Mouse (Mus musculus): ENCODE measurements around the gene Mtcl1. TPM values are rescaled to one million over a fixed set of nuclear protein-coding genes. Genes with fewer than 3 reads are reported as not detected.

Mtcl1 gene
- total and polyA plus RNA-seq, 3 experiments: not detected

- in situ Hi-C loops (cut with MboI; ENCODE audit: low pct_ligation_motif_present, low pct_unique_long_range_greater_than_20kb, low sequenced_read_pairs) (no loop called here), dilution Hi-C loops (cut with MboI; ENCODE audit: extremely low pct_ligation_motif_present, extremely low pct_unique_long_range_greater_than_20kb, low sequenced_read_pairs) (no loop called here)
- no peaks in the 10 kb centered on the region for H3K4me1 ChIP-seq (ENCODE audit: control insufficient read depth in 1 of 2, insufficient read depth in 2 of 2)
- no peak for DNase-seq (ENCODE audit: extremely low read depth)
- no peak overlapping the region for H3K4me2 ChIP-seq (ENCODE audit: insufficient read depth, low read depth, poor library complexity, severe bottlenecking)
- H3K36me3 ChIP-seq (replicated peaks in 1 of 2; ENCODE audit: control insufficient read depth in 1 of 2, insufficient read depth in 1 of 2, low read length in 1 of 2): no peaks in the 10 kb centered on the region
- H3K4me3 ChIP-seq (replicated peaks in 1 of 3; ENCODE audit: low read depth in 2 of 3, low read length in 2 of 3, poor library complexity in 1 of 3): no peak overlapping the region
- no peak for TF ChIP-seq MAX (IDR thresholded peaks at IDR 0.05; ENCODE audit: low read length)
- TF ChIP-seq SIN3A (IDR thresholded peaks at IDR 0.05; ENCODE audit: low read length): no peak
- TF ChIP-seq RAD21 (IDR thresholded peaks at IDR 0.05; ENCODE audit: low read depth, low read length): no peak
- TF ChIP-seq CTCF (conservative IDR thresholded peaks at IDR 0.05 in 1 of 2, IDR thresholded peaks at IDR 0.05 in 1 of 2; ENCODE audit: low read depth in 2 of 2, low read length in 2 of 2): no peak
- TF ChIP-seq E2F4 (IDR thresholded peaks at IDR 0.05; ENCODE audit: insufficient replicate concordance, low read depth, low read length): no peak
- TF ChIP-seq PAX5 (IDR thresholded peaks at IDR 0.05; ENCODE audit: low read length): no peak
- TF ChIP-seq MAZ (IDR thresholded peaks at IDR 0.05; ENCODE audit: low read depth, low read length): no peak
- TF ChIP-seq EP300 (IDR thresholded peaks at IDR 0.05; ENCODE audit: low read length): no peak
- no peak for TF ChIP-seq USF2 (conservative IDR thresholded peaks at IDR 0.05; ENCODE audit: low read depth, low read length)
- TF ChIP-seq ZKSCAN1 (IDR thresholded peaks at IDR 0.05; ENCODE audit: borderline replicate concordance, low read depth, low read length): no peak
- no peak for TF ChIP-seq USF1 (IDR thresholded peaks at IDR 0.05; ENCODE audit: low read depth, low read length)
- no peak for TF ChIP-seq POLR2AphosphoS2 (IDR thresholded peaks at IDR 0.05; ENCODE audit: low read depth, low read length)
- TF ChIP-seq BHLHE40 (IDR thresholded peaks at IDR 0.05; ENCODE audit: low read depth, low read length): no peak
- no peak overlapping the region for H3K9ac ChIP-seq (ENCODE audit: insufficient read depth, low read depth)
- no peaks in the 10 kb centered on the region for H3K27me3 ChIP-seq (replicated peaks)
- H3K9me3 ChIP-seq (replicated peaks; ENCODE audit: low read length): peaks cover 53% of the 10 kb centered on the region
- H3K27ac ChIP-seq (ENCODE audit: insufficient read depth, low read depth): no peak overlapping the region
- H3K79me2 ChIP-seq (replicated peaks; ENCODE audit: control insufficient read depth, extremely low read depth, insufficient read depth, poor library complexity, severe bottlenecking): no peaks in the 10 kb centered on the region
These were observed 44.5 kb downstream of the Mtcl1 start for GRCm38 (mm10) chr17:66404883-66405590.

GRCm38 (mm10) chr17:66402791-66403470 is 46.6 kb downstream of the Mtcl1 start:
- peaks cover 49% of the 10 kb centered on the region for H3K9me3 ChIP-seq (replicated peaks; ENCODE audit: low read length)
- H3K27ac ChIP-seq (ENCODE audit: insufficient read depth, low read depth): no peak overlapping the region
- no peaks in the 10 kb centered on the region for H3K36me3 ChIP-seq (replicated peaks in 1 of 2; ENCODE audit: control insufficient read depth in 1 of 2, insufficient read depth in 1 of 2, low read length in 1 of 2)
- in situ Hi-C loops (cut with MboI; ENCODE audit: low pct_ligation_motif_present, low pct_unique_long_range_greater_than_20kb, low sequenced_read_pairs): no loop called here
- dilution Hi-C loops (cut with MboI; ENCODE audit: extremely low pct_ligation_motif_present, extremely low pct_unique_long_range_greater_than_20kb, low sequenced_read_pairs): no loop called here
- DNase-seq (ENCODE audit: extremely low read depth): no peak
- TF ChIP-seq ETS1 (conservative IDR thresholded peaks at IDR 0.05; ENCODE audit: low read depth, low read length) (no peak), MAX (IDR thresholded peaks at IDR 0.05; ENCODE audit: low read length) (no peak), CHD2 (IDR thresholded peaks at IDR 0.05; ENCODE audit: low read length) (no peak), RCOR1 (conservative IDR thresholded peaks at IDR 0.05; ENCODE audit: low read depth, low read length) (no peak), CHD1 (IDR thresholded peaks at IDR 0.05; ENCODE audit: low read depth, low read length) (no peak), KAT2A (IDR thresholded peaks at IDR 0.05; ENCODE audit: insufficient replicate concordance, low read length) (no peak), HCFC1 (IDR thresholded peaks at IDR 0.05; ENCODE audit: low read depth, low read length) (no peak), BHLHE40 (IDR thresholded peaks at IDR 0.05; ENCODE audit: low read depth, low read length) (no peak), POLR2A (IDR thresholded peaks at IDR 0.05; ENCODE audit: low read depth, low read length) (no peak), JUN (IDR thresholded peaks at IDR 0.05; ENCODE audit: insufficient read depth, low read depth, low read length) (no peak), ELF1 (IDR thresholded peaks at IDR 0.05; ENCODE audit: low read depth, low read length) (no peak), E2F4 (IDR thresholded peaks at IDR 0.05; ENCODE audit: insufficient replicate concordance, low read depth, low read length) (no peak), NELFE (IDR thresholded peaks at IDR 0.05; ENCODE audit: low read depth, low read length) (no peak), NRF1 (IDR thresholded peaks at IDR 0.05; ENCODE audit: low read depth, low read length) (no peak), MEF2A (IDR thresholded peaks at IDR 0.05; ENCODE audit: borderline replicate concordance, low read depth, low read length) (no peak), TBP (conservative IDR thresholded peaks at IDR 0.05; ENCODE audit: low read depth, low read length) (no peak), SIN3A (IDR thresholded peaks at IDR 0.05; ENCODE audit: low read length) (no peak), IRF4 (IDR thresholded peaks at IDR 0.05; ENCODE audit: low read depth, low read length) (no peak), MAZ (IDR thresholded peaks at IDR 0.05; ENCODE audit: low read depth, low read length) (no peak)
- H3K9ac ChIP-seq (ENCODE audit: insufficient read depth, low read depth): no peak overlapping the region
- no peak overlapping the region for H3K4me2 ChIP-seq (ENCODE audit: insufficient read depth, low read depth, poor library complexity, severe bottlenecking)
- H3K27me3 ChIP-seq (replicated peaks): no peaks in the 10 kb centered on the region
- H3K79me2 ChIP-seq (replicated peaks; ENCODE audit: control insufficient read depth, extremely low read depth, insufficient read depth, poor library complexity, severe bottlenecking): no peaks in the 10 kb centered on the region
- H3K4me3 ChIP-seq (replicated peaks in 1 of 3; ENCODE audit: low read depth in 2 of 3, low read length in 2 of 3, poor library complexity in 1 of 3): no peak overlapping the region
- no peaks in the 10 kb centered on the region for H3K4me1 ChIP-seq (ENCODE audit: control insufficient read depth in 1 of 2, insufficient read depth in 2 of 2)

Data from CH12.LX (cell line).